ENCODE assay signal across 8 mouse cellular contexts in the genomic region with DNA sequence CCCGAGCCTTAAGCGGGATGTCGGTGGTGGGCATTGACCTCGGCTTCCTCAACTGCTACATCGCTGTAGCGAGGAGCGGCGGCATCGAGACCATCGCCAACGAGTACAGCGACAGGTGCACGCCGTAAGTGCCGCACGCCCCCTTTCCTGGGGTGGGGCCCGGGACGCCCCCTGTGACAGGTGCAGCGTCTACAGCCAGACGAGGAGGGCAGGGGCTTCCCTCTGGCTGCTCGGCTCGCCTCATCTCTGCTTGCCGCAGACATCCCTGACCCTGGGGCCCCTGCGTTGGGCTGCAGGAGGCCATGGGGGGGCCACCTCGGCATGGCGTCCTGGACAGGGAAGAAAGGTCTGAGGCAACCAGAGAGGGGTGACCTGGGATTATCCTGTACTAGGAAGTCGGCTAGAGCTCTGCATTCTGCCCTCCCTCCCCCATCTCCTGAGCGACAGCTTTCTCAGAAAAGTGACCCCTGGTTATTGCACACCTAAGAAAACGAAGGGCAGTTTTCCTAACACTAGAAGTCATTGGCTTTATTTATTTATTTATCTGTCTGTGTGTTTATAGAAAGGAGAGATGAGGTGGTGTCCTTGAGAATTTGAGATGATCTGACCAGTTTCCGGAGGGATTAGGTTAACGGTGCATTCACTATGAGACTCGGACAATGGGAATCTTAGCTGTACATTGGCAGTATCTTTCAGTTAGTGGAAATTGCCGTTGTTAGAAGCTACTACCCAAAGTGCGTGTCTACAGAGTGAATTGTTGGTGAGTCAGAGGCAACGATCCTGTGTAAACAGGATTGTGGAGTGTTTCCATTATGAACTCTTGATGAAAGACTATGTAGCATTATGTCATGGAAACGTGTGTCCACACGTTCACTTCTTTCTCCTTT. TPM values are rescaled to one million over a fixed set of nuclear protein-coding genes. Genes with fewer than 3 reads are reported as not detected.
DNase-seq lines count a peak whose midpoint lies in the region; ATAC-seq lines count a peak whose summit lies in the region.

No protein-coding gene starts in this region.

- H3K4me1 ChIP-seq in heart, embryonic 15.5 days (replicated peaks) = peaks cover 9% of the 10 kb centered on the region
- H3K4me1 ChIP-seq in liver, embryonic 11.5 days (replicated peaks; ENCODE audit: control insufficient read depth, insufficient read depth, low read length) = peaks cover 7% of the 10 kb centered on the region; the same call in 1 of the 2 replicates
- peaks cover 12% of the 10 kb centered on the region for H3K4me1 ChIP-seq in neural tube, embryonic 12.5 days

- peak; percentile 27 to 50 for DNase-seq in cerebellum, adult 18-20 months
- no peak for DNase-seq in cerebellum, adult 11-12 months
- peak; percentile 23 for DNase-seq in cerebellum, adult 9-11 months
- no peak for DNase-seq in liver, embryonic 11.5 days (ENCODE audit: low spot score)
- no peak for DNase-seq in gastrocnemius, postnatal 36 days

- H3K27me3 ChIP-seq in heart, embryonic 15.5 days = no peaks in the 10 kb centered on the region
- H3K27me3 ChIP-seq in liver, embryonic 11.5 days (replicated peaks; ENCODE audit: control insufficient read depth, insufficient read depth, low read length) = no peaks in the 10 kb centered on the region
- H3K27me3 ChIP-seq in neural tube, embryonic 12.5 days (replicated peaks) = no peaks in the 10 kb centered on the region

- no peaks in the 10 kb centered on the region for H3K36me3 ChIP-seq in heart, embryonic 15.5 days
- no peaks in the 10 kb centered on the region for H3K36me3 ChIP-seq in liver, embryonic 11.5 days (ENCODE audit: control insufficient read depth, insufficient read depth, low read length)
- H3K36me3 ChIP-seq in neural tube, embryonic 12.5 days = no peaks in the 10 kb centered on the region

- no peaks in the 10 kb centered on the region for H3K9me3 ChIP-seq in heart, embryonic 15.5 days (replicated peaks)
- H3K9me3 ChIP-seq in liver, embryonic 11.5 days (ENCODE audit: control insufficient read depth, low read length) = no peaks in the 10 kb centered on the region
- no peaks in the 10 kb centered on the region for H3K9me3 ChIP-seq in neural tube, embryonic 12.5 days

- H3K27ac ChIP-seq in heart, embryonic 15.5 days = peak overlapping the region; percentile 73
- H3K27ac ChIP-seq in liver, embryonic 11.5 days (ENCODE audit: low read depth, low read length) = peak overlapping the region; percentile 87
- H3K27ac ChIP-seq in neural tube, embryonic 12.5 days = peak overlapping the region; percentile 86

- peak overlapping the region; percentile 93 for H3K4me2 ChIP-seq in heart, embryonic 15.5 days
- H3K4me2 ChIP-seq in liver, embryonic 11.5 days = peak overlapping the region; percentile 98
- peak overlapping the region; percentile 72 for H3K4me2 ChIP-seq in neural tube, embryonic 12.5 days (replicated peaks)

- peak; percentile 64 for ATAC-seq in CD4-positive, CD25-positive, alpha-beta regulatory T cell, adult 4 months
- ATAC-seq in heart, embryonic 15.5 days (replicated peaks; ENCODE audit: insufficient number of reproducible peaks, insufficient read depth, low FRiP score, low read depth) = no peak; the same call in none of the 2 replicates
- peak; percentile 44 for ATAC-seq in liver, embryonic 11.5 days (replicated peaks; ENCODE audit: low FRiP score)
- peak; percentile 70 for ATAC-seq in neural tube, embryonic 12.5 days (ENCODE audit: low FRiP score, low read depth)

- 2% methylated on average over 37 of the region's 37 CpGs for whole genome bisulfite sequencing in heart, embryonic 15.5 days
- WGBS in liver, embryonic 11.5 days = 5% methylated on average over 35 of the region's 37 CpGs
- WGBS in neural tube, embryonic 12.5 days = 3% methylated on average over 37 of the region's 37 CpGs

- intact Hi-C loops in gastrocnemius, postnatal 36 days (cut with DNase I) = loop anchor here (5.0 kb wide), 1 partner anchor 219 kb away; no protein-coding TSS in a partner anchor

- H3K9ac ChIP-seq in heart, embryonic 15.5 days = peak overlapping the region; percentile 80
- peak overlapping the region; percentile 82 for H3K9ac ChIP-seq in liver, embryonic 11.5 days (ENCODE audit: low read depth, low read length)
- H3K9ac ChIP-seq in neural tube, embryonic 12.5 days = peak overlapping the region; percentile 84

- H3K4me3 ChIP-seq in heart, embryonic 15.5 days = peak overlapping the region; percentile 91
- H3K4me3 ChIP-seq in liver, embryonic 11.5 days (ENCODE audit: low read depth, low read length) = peak overlapping the region; percentile 86
- H3K4me3 ChIP-seq in neural tube, embryonic 12.5 days = peak overlapping the region; percentile 83

RNA-seq across cellular contexts. Expression of a gene that starts 1.6 kb away (rescaled TPM):
- 10 to 100 TPM; 24.4 to 29.4 TPM for polyA plus RNA-seq in CD4-positive, CD25-positive, alpha-beta regulatory T cell, adult 4 months (2017; shearing (Covaris generic))
- polyA plus RNA-seq in heart, embryonic 15.5 days (2015; fragmentation: Nextera tagmentation; extraction: Ambion mirVana) = 29.2 and 34.9 TPM in 2 replicates
- 22.4 and 25.9 TPM in 2 replicates for polyA plus RNA-seq in liver, embryonic 11.5 days (2014; fragmentation: Nextera tagmentation; extraction: Ambion mirVana)
- 59.4 and 64.4 TPM in 2 replicates for polyA plus RNA-seq in neural tube, embryonic 12.5 days (2016; fragmentation: Nextera tagmentation; extraction: Ambion mirVana)
- 1 to 10 TPM; 5.6 to 6.2 TPM for total RNA-seq in gastrocnemius, postnatal 36 days (2021)

RNA-seq across cellular contexts. Expression of a gene that starts 37.2 kb away (rescaled TPM):
- polyA plus RNA-seq in CD4-positive, CD25-positive, alpha-beta regulatory T cell, adult 4 months (2017; shearing (Covaris generic)) = not detected
- polyA plus RNA-seq in heart, embryonic 15.5 days (2015; fragmentation: Nextera tagmentation; extraction: Ambion mirVana) = 0.81 and 0.85 TPM in 2 replicates
- polyA plus RNA-seq in liver, embryonic 11.5 days (2014; fragmentation: Nextera tagmentation; extraction: Ambion mirVana) = 0.12 and 0.38 TPM in 2 replicates
- polyA plus RNA-seq in neural tube, embryonic 12.5 days (2016; fragmentation: Nextera tagmentation; extraction: Ambion mirVana) = 0.09 and 0.33 TPM in 2 replicates
- total RNA-seq in gastrocnemius, postnatal 36 days (2021) = not detected

RNA-seq across cellular contexts. Expression of a gene that starts 53.9 kb away (rescaled TPM):
- polyA plus RNA-seq in CD4-positive, CD25-positive, alpha-beta regulatory T cell, adult 4 months (2017; shearing (Covaris generic)) = 1 to 10 TPM; 5.6 to 6.2 TPM
- 28.6 and 33.4 TPM in 2 replicates for polyA plus RNA-seq in heart, embryonic 15.5 days (2015; fragmentation: Nextera tagmentation; extraction: Ambion mirVana)
- 72.8 and 77.1 TPM in 2 replicates for polyA plus RNA-seq in liver, embryonic 11.5 days (2014; fragmentation: Nextera tagmentation; extraction: Ambion mirVana)
- 37.1 and 43.0 TPM in 2 replicates for polyA plus RNA-seq in neural tube, embryonic 12.5 days (2016; fragmentation: Nextera tagmentation; extraction: Ambion mirVana)
- under 1 TPM; 0.54 to 0.71 TPM for total RNA-seq in gastrocnemius, postnatal 36 days (2021)

Comparison
In these comparisons a context has a peak if more than half of its experiments do, and no peak if none do; other contexts are left out.
1. DNase-seq: peak in cerebellum, adult 18-20 months (2 of 2) and cerebellum, adult 9-11 months (single experiment); none in cerebellum, adult 11-12 months (single experiment), liver, embryonic 11.5 days (single experiment) and gastrocnemius, postnatal 36 days (0 of 2).
2. Peak in every context shown above with its lines, with median percentiles within 50 percentile points of each other: H3K27ac ChIP-seq, H3K4me2 ChIP-seq, H3K4me3 ChIP-seq and H3K9ac ChIP-seq.